Mouse (Mus musculus) bone marrow, adult 2 months (tissue): ENCODE measurements around the gene Fads6.

ENCODE experiments used
- CTCF ChIP-seq: fragments of 200-500 bp; IDR thresholded peaks from 2 replicates; pipeline ENCODE4 v1.5.1; 2011; ENCODE audit warnings: low read length, control low read depth; ENCODE audit not compliant: control insufficient read depth, insufficient read depth
- POLR2A ChIP-seq: fragments of 200-500 bp; IDR thresholded peaks from 2 replicates; pipeline ENCODE4 v1.6.1; 2011; ENCODE audit warnings: low read depth, mild to moderate bottlenecking, control low read depth, low read length, borderline replicate concordance; ENCODE audit not compliant: control insufficient read depth

- no peak for TF ChIP-seq CTCF
- no peak for TF ChIP-seq POLR2A
Observed at GRCm38 (mm10) chr11:115345515-115345914, 48.1 kb upstream of the Fads6 start.
